Mouse (Mus musculus) intestine, postnatal 0 days (tissue): ENCODE results near the gene Ncoa3. TPM values are rescaled to one million over a fixed set of nuclear protein-coding genes. Genes with fewer than 3 reads are reported as not detected.

ENCODE experiments used
- ATAC-seq: fragments of 200-750 bp; cut with Nextera tagmentation; 2 replicates; pipeline ENCODE4 v1.8.0; 2017; ENCODE audit warnings: mild to moderate bottlenecking, moderate TSS enrichment, moderate library complexity
- H3K27ac ChIP-seq: fragments of 300-500 bp; sonication (generic); 2 replicates; pipeline ENCODE4 v1.5.1; 2014; ENCODE audit warnings: mild to moderate bottlenecking, low read depth, low read length, moderate library complexity
- H3K27me3 ChIP-seq: fragments of 300-500 bp; sonication (generic); replicated peaks from 2 replicates; pipeline ENCODE4 v1.6.1; 2014; ENCODE audit warnings: low read length, mixed read lengths; ENCODE audit not compliant: control insufficient read depth, insufficient read depth
- H3K36me3 ChIP-seq: fragments of 300-500 bp; sonication (generic); 2 replicates; pipeline ENCODE4 v1.6.1; 2014; ENCODE audit warnings: mild to moderate bottlenecking, moderate library complexity; ENCODE audit not compliant: control insufficient read depth, insufficient read depth
- H3K4me1 ChIP-seq: fragments of 300-500 bp; sonication (generic); replicated peaks from 2 replicates; pipeline ENCODE4 v1.6.1; 2014; ENCODE audit warnings: antibody characterized with exemption, low read length, mixed read lengths; ENCODE audit not compliant: control insufficient read depth, insufficient read depth
- H3K4me2 ChIP-seq: fragments of 300-500 bp; sonication (generic); replicated peaks from 2 replicates; pipeline ENCODE4 v1.6.1; 2014; ENCODE audit warnings: low read depth, mild to moderate bottlenecking, moderate library complexity
- H3K4me3 ChIP-seq: fragments of 300-500 bp; sonication (generic); 2 replicates; pipeline ENCODE4 v1.5.1; 2014; ENCODE audit warnings: low read depth, low read length
- H3K9ac ChIP-seq: fragments of 300-500 bp; sonication (generic); 2 replicates; pipeline ENCODE4 v1.6.1; 2014; ENCODE audit warnings: mild to moderate bottlenecking, low read depth, low read length
- H3K9me3 ChIP-seq: fragments of 300-500 bp; sonication (generic); 2 replicates; pipeline ENCODE4 v1.6.1; 2016; ENCODE audit warnings: mixed run types; ENCODE audit not compliant: control insufficient read depth
- CTCF ChIP-seq: sonication (generic); IDR thresholded peaks from 2 replicates; pipeline ENCODE4 v1.5.1; 2016; ENCODE audit warnings: low read depth, mild to moderate bottlenecking, control low read depth, antibody characterized with exemption, moderate library complexity
- WGBS: fragments of 180-500 bp; shearing (Covaris S2); extraction: QIAGEN DNeasy Blood & Tissue Kit; methylation state at CpG from one replicate; pipeline ENCODE4 v1.1.7; 2014; 5-methylcytosine and 5-hydroxymethylcytosine counted together
- polyA plus RNA-seq: library from polyadenylated mRNA; unstranded; fragments of >200 nt; fragmentation: Nextera tagmentation; extraction: Ambion mirVana; gene quantifications from 2 replicates; pipeline ENCODE4 v1.2.1, GENCODE M21; 2015

Gene Ncoa3
- polyA plus RNA-seq, 1 experiment from 2014 or later = 4.7 TPM

- no peak for ATAC-seq
- WGBS = 60% methylated on average over 6 of the region's 6 CpGs
- Histone ChIP-seq H3K4me3 (no peak overlapping the region), H3K9ac (no peak overlapping the region), H3K36me3 (no peaks in the 10 kb centered on the region), H3K9me3 (no peaks in the 10 kb centered on the region), H3K27ac (no peak overlapping the region), H3K4me1 (no peaks in the 10 kb centered on the region; the same call in 1 of the 2 replicates), H3K4me2 (no peak overlapping the region), H3K27me3 (no peaks in the 10 kb centered on the region)
- 0 out of 2 replicates have a peak, but pooled peaks have one; percentile 17 for TF ChIP-seq CTCF
Observed at GRCm38 (mm10) chr2:166007046-166007445, 14.6 kb downstream of the Ncoa3 start.

- no peaks in the 10 kb centered on the region for H3K27me3 ChIP-seq
- H3K4me2 ChIP-seq = no peak overlapping the region
- no peak overlapping the region for H3K27ac ChIP-seq
- H3K9ac ChIP-seq = no peak overlapping the region
- no peak overlapping the region for H3K4me3 ChIP-seq
- H3K4me1 ChIP-seq = no peaks in the 10 kb centered on the region; the same call in 1 of the 2 replicates
- no peak for ATAC-seq
- 58% methylated on average over 8 of the region's 8 CpGs for WGBS
- H3K36me3 ChIP-seq = no peaks in the 10 kb centered on the region
- no peak for TF ChIP-seq CTCF
- no peaks in the 10 kb centered on the region for H3K9me3 ChIP-seq
Observed at GRCm38 (mm10) chr2:166008558-166009392, 16.3 kb downstream of the Ncoa3 start.

- ATAC-seq = no peak
- Histone ChIP-seq H3K4me3 (no peak overlapping the region), H3K27me3 (no peaks in the 10 kb centered on the region), H3K9ac (no peak overlapping the region), H3K4me1 (no peaks in the 10 kb centered on the region; the same call in 1 of the 2 replicates), H3K4me2 (no peak overlapping the region), H3K9me3 (no peaks in the 10 kb centered on the region), H3K27ac (no peak overlapping the region), H3K36me3 (no peaks in the 10 kb centered on the region)
- no peak for TF ChIP-seq CTCF
- WGBS = 73% methylated on average over 3 of the region's 3 CpGs
Observed at GRCm38 (mm10) chr2:166009393-166009947, 17.0 kb downstream of the Ncoa3 start.

GRCm38 (mm10) chr2:166010321-166010720, 17.9 kb downstream of the Ncoa3 start:
- H3K9ac ChIP-seq = no peak overlapping the region
- 68% methylated on average over 12 of the region's 12 CpGs for WGBS
- no peak overlapping the region for H3K27ac ChIP-seq
- no peaks in the 10 kb centered on the region for H3K9me3 ChIP-seq
- ATAC-seq = no peak
- no peak overlapping the region for H3K4me3 ChIP-seq
- TF ChIP-seq CTCF = no peak
- H3K4me1 ChIP-seq = no peaks in the 10 kb centered on the region; the same call in 1 of the 2 replicates
- H3K4me2 ChIP-seq = no peak overlapping the region
- no peaks in the 10 kb centered on the region for H3K27me3 ChIP-seq
- H3K36me3 ChIP-seq = no peaks in the 10 kb centered on the region

- 49% methylated on average over 3 of the region's 3 CpGs for WGBS
- H3K4me2 ChIP-seq = no peak overlapping the region
- no peak overlapping the region for H3K9ac ChIP-seq
- H3K9me3 ChIP-seq = no peaks in the 10 kb centered on the region
- H3K4me3 ChIP-seq = no peak overlapping the region
- no peaks in the 10 kb centered on the region for H3K36me3 ChIP-seq
- H3K27ac ChIP-seq = no peak overlapping the region; the same call in 1 of the 2 replicates
- H3K4me1 ChIP-seq = no peaks in the 10 kb centered on the region; the same call in 1 of the 2 replicates
- no peak for TF ChIP-seq CTCF
- ATAC-seq = no peak
- H3K27me3 ChIP-seq = no peaks in the 10 kb centered on the region
Observed at GRCm38 (mm10) chr2:166011422-166011821, 19.0 kb downstream of the Ncoa3 start.

- no peak overlapping the region for H3K27ac ChIP-seq
- WGBS = 40% methylated on average over 2 of the region's 2 CpGs
- H3K9me3 ChIP-seq = no peaks in the 10 kb centered on the region
- ATAC-seq = no peak
- no peaks in the 10 kb centered on the region for H3K36me3 ChIP-seq
- TF ChIP-seq CTCF = no peak
- no peaks in the 10 kb centered on the region for H3K27me3 ChIP-seq
- H3K4me2 ChIP-seq = no peak overlapping the region; the same call in 1 of the 2 replicates
- no peak overlapping the region for H3K9ac ChIP-seq
- no peak overlapping the region for H3K4me3 ChIP-seq
- H3K4me1 ChIP-seq = no peaks in the 10 kb centered on the region; the same call in 1 of the 2 replicates
Observed at GRCm38 (mm10) chr2:166012145-166012544, 19.7 kb downstream of the Ncoa3 start.
